Mouse (Mus musculus): Measurements from ENCODE around the gene Syne4.
A peak's percentile ranks its signal among the peaks of the same experiment; 100 is the strongest.

DNA sequence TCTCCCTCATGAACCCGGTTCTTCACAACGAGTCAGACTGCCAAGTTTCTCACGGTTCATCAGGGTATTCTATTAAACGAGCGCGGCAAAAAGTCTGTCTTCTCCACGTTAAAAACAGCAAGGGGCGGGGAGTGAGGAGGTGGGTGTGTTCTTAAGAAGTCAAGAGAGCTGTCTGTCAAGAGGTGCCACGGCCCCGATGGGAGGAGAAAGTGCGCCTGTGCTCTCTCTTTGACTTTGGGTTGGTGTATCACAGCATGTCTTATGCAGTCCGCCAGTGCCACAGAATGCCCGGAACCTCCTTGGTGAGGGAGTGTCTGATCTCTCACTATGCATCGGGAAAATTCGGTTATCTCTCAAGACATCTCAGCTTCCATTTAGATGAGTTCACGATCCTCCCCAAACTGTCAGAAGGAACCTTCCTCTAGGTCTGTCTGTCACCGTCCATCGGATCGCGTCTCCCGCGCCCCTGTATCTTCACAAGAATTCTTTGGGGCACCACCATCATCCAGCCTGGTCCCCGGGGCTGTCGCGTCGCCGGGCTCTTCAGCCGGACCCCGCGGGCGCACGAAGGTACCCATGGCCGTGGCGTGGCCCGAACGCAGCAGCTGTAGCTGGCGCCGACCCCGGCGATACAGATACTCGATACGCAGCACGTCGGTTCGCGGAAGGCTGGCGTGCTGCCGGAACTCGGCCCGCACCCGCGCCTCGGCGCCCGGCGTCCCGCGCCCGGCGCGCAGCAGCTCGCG, 7.1 kb downstream of the Syne4 start, which contains the start of gene E130208F15Rik:
- TF ChIP-seq HCFC1 (IDR thresholded peaks at IDR 0.05; ENCODE audit: borderline replicate concordance, insufficient read depth, low read length) (0 out of 2 replicates have a peak, but pooled peaks have one; percentile 50), ZC3H11A (IDR thresholded peaks at IDR 0.05; ENCODE audit: borderline replicate concordance, low read depth, low read length) (no peak), CHD2 (IDR thresholded peaks at IDR 0.05; ENCODE audit: low read depth, low read length) (no peak)

Measured in ES-E14 (cell line).